Mouse (Mus musculus): Measurements from ENCODE around the gene Cdkl4.

GRCm38 (mm10) chr17:80579901-80580300 lies 2.3 kb upstream of the Cdkl4 start:
- TF ChIP-seq CTCF (IDR thresholded peaks at IDR 0.05; ENCODE audit: control insufficient read depth, insufficient read depth, insufficient replicate concordance, low read depth, low read length) (no peak), POLR2A (IDR thresholded peaks at IDR 0.05; ENCODE audit: control insufficient read depth, low read depth, low read length) (no peak)

Measured in testis, adult 2 months (tissue).